Mouse (Mus musculus) left cerebral cortex, adult 2 months (tissue): ENCODE measurements around the gene Ggt6. TPM values are rescaled to one million over a fixed set of nuclear protein-coding genes. Genes with fewer than 3 reads are reported as not detected.

ENCODE experiments used
- DNase-seq, 2 experiments: peaks; one replicate each; pipeline ENCODE4 v3.0.0; 2021 to 2022; ENCODE audit warnings: low spot score in 2 of 2, mixed read lengths in 1 of 2; ENCODE audit errors: extremely low spot score in 1 of 2
- H3K27ac ChIP-seq: fragments of 200-600 bp; 2 replicates; pipeline ENCODE4 v1.8.1; 2022
- H3K4me3 ChIP-seq: fragments of 200-600 bp; 2 replicates; pipeline ENCODE4 v1.8.1; 2022
- CTCF ChIP-seq: fragments of 200-600 bp; IDR thresholded peaks from 2 replicates; pipeline ENCODE4 v1.8.1; 2022; ENCODE audit warnings: antibody characterized with exemption, mild to moderate bottlenecking, moderate library complexity
- intact Hi-C: fragments of 180-260 bp; cut with DNase I; formaldehyde crosslinking; loops from one replicate; pipeline ENCODE4 v1.15.1; 2025
- total RNA-seq, 2 experiments: library from RNA; stranded (reverse); gene quantifications; 2 replicates each; pipeline ENCODE4 v1.2.3; 2021

Ggt6 gene
- total RNA-seq, 2 experiments from 2014 or later: 0.18 to 0.37 TPM

GRCm38 (mm10) chr11:72470004-72470403 is 34.7 kb downstream of the Ggt6 start:
- intact Hi-C loops: loop anchor here (5.0 kb wide), 2 partner anchors 77 to 92 kb away; no protein-coding TSS in a partner anchor
- no peak for DNase-seq
- no peak overlapping the region for H3K4me3 ChIP-seq
- no peak for TF ChIP-seq CTCF
- peak overlapping the region; percentile 19; the same call in 1 of the 2 replicates for H3K27ac ChIP-seq

DNA sequence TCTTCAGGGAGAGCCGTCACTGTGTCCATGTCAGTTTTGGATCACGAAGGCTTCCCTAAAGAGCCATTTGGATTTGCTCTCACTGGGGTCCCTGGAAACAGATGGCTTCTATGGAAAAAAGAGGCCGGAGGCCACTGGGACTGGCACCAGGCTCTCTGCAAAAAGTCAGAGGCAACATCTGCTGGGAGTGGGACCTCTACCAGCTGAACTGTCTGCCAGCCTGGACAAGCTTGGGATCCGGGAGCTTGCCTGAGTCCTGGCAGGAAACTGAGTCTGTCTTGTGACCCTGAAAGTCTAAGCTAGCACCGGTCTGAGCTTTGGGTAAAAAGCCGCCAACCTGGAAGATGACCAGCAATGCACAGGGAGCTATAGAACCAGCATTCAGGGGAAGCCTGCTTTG is 36.1 kb downstream of the Ggt6 start:
- DNase-seq: no peak
- no peak overlapping the region for H3K27ac ChIP-seq
- no peak for TF ChIP-seq CTCF
- intact Hi-C loops: loop anchor here (5.0 kb wide), 2 partner anchors 76 to 91 kb away; no protein-coding TSS in a partner anchor
- H3K4me3 ChIP-seq: no peak overlapping the region

DNA sequence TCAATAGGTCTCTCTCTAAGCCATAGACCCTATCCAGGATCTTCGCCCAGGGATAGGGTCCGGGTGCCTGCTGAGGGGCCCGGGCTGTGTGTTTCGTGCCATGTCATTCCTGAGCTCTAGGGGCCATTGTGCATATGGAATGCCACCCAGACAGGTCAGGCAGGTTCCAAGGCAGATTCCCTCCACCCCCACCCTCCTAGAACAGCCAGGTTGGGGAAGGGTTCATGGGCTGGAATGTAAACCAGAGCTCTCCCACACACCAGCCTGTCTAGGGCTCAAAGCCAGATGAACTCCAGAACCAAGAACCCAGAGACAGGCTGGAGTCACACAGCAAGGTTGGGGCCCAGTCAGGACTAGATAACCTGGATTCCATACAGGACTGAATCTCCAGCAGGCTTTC is 38.2 kb downstream of the Ggt6 start:
- intact Hi-C loops: loop anchor here (5.0 kb wide), 2 partner anchors 74 to 89 kb away; no protein-coding TSS in a partner anchor
- H3K4me3 ChIP-seq: no peak overlapping the region
- H3K27ac ChIP-seq: no peak overlapping the region
- no peak for DNase-seq
- no peak for TF ChIP-seq CTCF

DNA sequence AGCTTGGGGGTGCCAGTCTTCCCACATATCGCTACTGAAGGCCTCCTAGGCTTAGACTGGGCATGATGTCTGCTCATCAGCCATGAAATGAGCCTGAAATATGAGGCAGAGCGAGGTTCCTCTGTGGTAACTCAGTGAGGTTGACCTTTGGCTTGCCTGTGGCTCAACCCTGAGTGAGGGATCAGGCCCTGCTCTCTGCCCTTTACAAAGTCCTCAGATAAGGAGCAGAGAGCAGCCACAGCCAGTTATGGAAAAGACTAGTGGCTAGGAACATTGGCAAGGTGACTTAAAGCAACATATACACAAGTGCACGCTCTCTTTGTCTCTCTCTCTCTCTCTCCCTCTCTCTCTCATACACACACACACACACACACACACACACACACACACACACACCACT is 39.6 kb downstream of the Ggt6 start:
- intact Hi-C loops: loop anchor here (5.0 kb wide), 2 partner anchors 72 to 87 kb away; no protein-coding TSS in a partner anchor
- Histone ChIP-seq H3K4me3 (no peak overlapping the region), H3K27ac (no peak overlapping the region)
- DNase-seq: no peak
- no peak for TF ChIP-seq CTCF

- Histone ChIP-seq H3K4me3 (no peak overlapping the region), H3K27ac (no peak overlapping the region)
- TF ChIP-seq CTCF: no peak
- intact Hi-C loops: no loop called here
- DNase-seq: no peak
Observed at GRCm38 (mm10) chr11:72475408-72475807, 40.1 kb downstream of the Ggt6 start.

- no peak for TF ChIP-seq CTCF
- Histone ChIP-seq H3K4me3 (no peak overlapping the region), H3K27ac (no peak overlapping the region)
- no peak for DNase-seq
- intact Hi-C loops: no loop called here
Observed at GRCm38 (mm10) chr11:72476074-72476625, 40.8 kb downstream of the Ggt6 start.

- no peak for DNase-seq
- intact Hi-C loops: no loop called here
- Histone ChIP-seq H3K4me3 (no peak overlapping the region), H3K27ac (no peak overlapping the region)
- TF ChIP-seq CTCF: no peak
Observed at GRCm38 (mm10) chr11:72477182-72477581, 41.9 kb downstream of the Ggt6 start.

- intact Hi-C loops: no loop called here
- TF ChIP-seq CTCF: no peak
- Histone ChIP-seq H3K4me3 (no peak overlapping the region), H3K27ac (no peak overlapping the region)
- no peak for DNase-seq
Observed at GRCm38 (mm10) chr11:72477653-72478052, 42.3 kb downstream of the Ggt6 start.

DNA sequence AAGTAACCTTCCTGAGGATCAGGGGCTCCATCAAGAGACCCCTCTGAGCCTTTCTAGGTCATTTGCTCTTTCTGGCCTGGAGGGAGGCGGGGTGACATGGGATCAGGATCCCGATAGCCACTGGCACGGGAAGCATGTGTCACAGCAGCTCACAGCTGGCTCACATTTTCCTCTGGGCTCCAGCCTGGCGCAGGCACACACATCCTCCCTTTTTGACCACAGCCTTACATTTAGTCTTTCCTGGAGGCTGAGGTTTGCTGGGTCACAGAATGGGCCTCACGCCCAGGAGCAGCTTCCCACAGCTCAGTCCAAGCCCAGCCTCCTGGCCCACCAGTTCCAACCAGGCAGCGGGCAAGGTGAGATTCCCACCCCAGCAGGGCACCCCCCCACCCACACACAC is 42.9 kb downstream of the Ggt6 start:
- TF ChIP-seq CTCF: no peak
- H3K27ac ChIP-seq: no peak overlapping the region
- no peak for DNase-seq
- intact Hi-C loops: no loop called here
- H3K4me3 ChIP-seq: no peak overlapping the region

DNA sequence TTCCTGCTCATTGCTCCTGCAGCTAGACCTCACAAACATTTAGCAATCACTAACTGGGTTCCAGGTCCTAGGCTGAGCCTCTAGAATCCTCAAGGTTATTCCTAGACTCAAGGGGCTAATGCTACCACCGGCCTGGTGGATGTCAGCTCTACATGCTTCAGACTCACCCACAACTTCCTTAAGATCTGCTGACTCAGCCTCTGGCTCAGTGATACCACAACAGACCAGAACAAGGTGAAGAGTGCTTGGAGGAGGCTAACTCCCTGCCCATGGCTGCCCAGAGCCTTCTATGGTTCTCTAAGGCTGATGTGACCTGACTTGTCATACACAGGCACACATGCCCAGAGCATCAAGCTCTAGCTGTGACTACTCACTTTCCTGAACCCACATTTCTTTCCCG is 44.2 kb downstream of the Ggt6 start:
- no peak for DNase-seq
- Histone ChIP-seq H3K4me3 (no peak overlapping the region), H3K27ac (no peak overlapping the region)
- intact Hi-C loops: no loop called here
- TF ChIP-seq CTCF: no peak

- intact Hi-C loops: no loop called here
- no peak for DNase-seq
- no peak overlapping the region for H3K4me3 ChIP-seq
- TF ChIP-seq CTCF: no peak
- no peak overlapping the region for H3K27ac ChIP-seq
Observed at GRCm38 (mm10) chr11:72481313-72481712, 46.0 kb downstream of the Ggt6 start.

- H3K4me3 ChIP-seq: no peak overlapping the region
- no peak overlapping the region for H3K27ac ChIP-seq
- intact Hi-C loops: no loop called here
- TF ChIP-seq CTCF: no peak
- no peak for DNase-seq
Observed at GRCm38 (mm10) chr11:72481952-72482351, 46.6 kb downstream of the Ggt6 start.

- TF ChIP-seq CTCF: no peak
- Histone ChIP-seq H3K4me3 (no peak overlapping the region), H3K27ac (no peak overlapping the region)
- intact Hi-C loops: no loop called here
- DNase-seq: no peak
Observed at GRCm38 (mm10) chr11:72484549-72484948, 49.2 kb downstream of the Ggt6 start.
